Mouse (Mus musculus): Measurements from ENCODE around the gene Cldn2. TPM values are rescaled to one million over a fixed set of nuclear protein-coding genes. Genes with fewer than 3 reads are reported as not detected.

The Cldn2 gene
- polyA plus RNA-seq, 1 experiment = 0.04 TPM

DNA sequence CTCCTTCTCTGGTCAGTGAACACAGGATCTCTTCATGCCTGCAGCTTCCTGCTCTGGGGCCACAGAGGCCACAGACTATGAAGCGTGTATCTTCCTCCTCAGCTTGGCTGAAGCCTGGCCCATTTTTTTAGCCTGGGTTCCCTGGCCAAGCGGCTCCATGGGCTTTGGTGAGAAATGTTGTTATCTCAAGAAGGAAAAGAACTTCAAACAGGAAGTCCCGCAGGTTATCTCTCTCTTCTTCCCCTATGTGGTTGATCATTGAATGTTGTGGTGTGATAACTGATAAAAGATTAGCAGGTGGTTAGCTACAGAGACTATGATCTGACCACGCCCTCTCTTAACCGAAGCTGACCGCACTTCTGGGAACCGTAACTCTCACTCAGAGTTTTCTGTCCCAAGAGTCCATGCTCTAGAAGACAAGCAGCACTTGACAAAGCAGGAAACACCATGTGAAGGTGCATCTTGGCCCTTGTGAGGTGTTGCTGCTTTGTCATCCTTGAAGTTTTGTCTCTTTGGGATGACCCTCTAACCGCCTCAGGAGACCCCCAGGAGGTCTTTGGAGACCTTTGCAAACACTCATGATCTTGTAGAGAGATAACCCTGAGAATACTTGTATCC lies 13.5 kb downstream of the Cldn2 start:
- Histone ChIP-seq H3K4me3 (ENCODE audit: extremely low read depth, insufficient read depth, insufficient read length) (no peak overlapping the region), H3K27me3 (ENCODE audit: control insufficient read depth, insufficient read depth, low read length) (no peaks in the 10 kb centered on the region), H3K4me1 (ENCODE audit: control insufficient read depth, insufficient read depth, insufficient read length) (peaks cover 4% of the 10 kb centered on the region; the same call in 1 of the 2 replicates), H3K36me3 (ENCODE audit: control insufficient read depth, insufficient read depth, low read length) (no peaks in the 10 kb centered on the region), H3K27ac (ENCODE audit: insufficient read depth, low read length) (no peak overlapping the region)
- 44% methylated on average over 8 of the region's 8 CpGs for WGBS
- no peak for TF ChIP-seq POLR2A (IDR thresholded peaks at IDR 0.05; ENCODE audit: low read depth, low read length)
- no peak for TF ChIP-seq CTCF (IDR thresholded peaks at IDR 0.05; ENCODE audit: extremely low read depth, insufficient read depth, insufficient read length, insufficient replicate concordance)
- no peak for DNase-seq (ENCODE audit: low read depth in 1 of 2, low spot score in 2 of 2)

DNA sequence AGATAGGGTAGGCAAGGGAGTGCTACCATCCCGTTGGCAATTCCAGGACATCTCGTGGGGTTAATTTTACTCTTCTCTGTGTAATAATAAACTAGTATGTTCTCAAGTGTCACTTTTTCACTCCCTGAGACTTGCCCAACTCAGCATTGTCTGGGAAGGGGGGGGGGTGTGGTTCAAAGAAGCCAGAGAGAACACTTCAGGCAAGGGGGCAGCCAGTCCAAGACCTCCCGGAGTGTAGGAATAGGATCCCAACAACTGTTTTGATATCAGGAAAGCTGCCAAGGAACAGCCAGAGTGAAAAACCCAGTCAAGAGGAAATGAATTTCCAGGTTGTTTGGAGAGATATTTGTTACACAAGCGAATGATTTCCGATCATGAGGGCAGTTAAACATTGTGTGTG lies 14.6 kb downstream of the Cldn2 start:
- Histone ChIP-seq H3K27me3 (ENCODE audit: control insufficient read depth, insufficient read depth, low read length) (no peaks in the 10 kb centered on the region), H3K27ac (ENCODE audit: insufficient read depth, low read length) (no peak overlapping the region), H3K4me1 (ENCODE audit: control insufficient read depth, insufficient read depth, insufficient read length) (peaks cover 4% of the 10 kb centered on the region; the same call in 1 of the 2 replicates), H3K36me3 (ENCODE audit: control insufficient read depth, insufficient read depth, low read length) (no peaks in the 10 kb centered on the region), H3K4me3 (ENCODE audit: extremely low read depth, insufficient read depth, insufficient read length) (no peak overlapping the region)
- WGBS = 86% methylated on average over 5 of the region's 5 CpGs
- DNase-seq (ENCODE audit: low read depth in 1 of 2, low spot score in 2 of 2) = no peak
- no peak for TF ChIP-seq CTCF (IDR thresholded peaks at IDR 0.05; ENCODE audit: extremely low read depth, insufficient read depth, insufficient read length, insufficient replicate concordance)
- TF ChIP-seq POLR2A (IDR thresholded peaks at IDR 0.05; ENCODE audit: low read depth, low read length) = no peak

DNA sequence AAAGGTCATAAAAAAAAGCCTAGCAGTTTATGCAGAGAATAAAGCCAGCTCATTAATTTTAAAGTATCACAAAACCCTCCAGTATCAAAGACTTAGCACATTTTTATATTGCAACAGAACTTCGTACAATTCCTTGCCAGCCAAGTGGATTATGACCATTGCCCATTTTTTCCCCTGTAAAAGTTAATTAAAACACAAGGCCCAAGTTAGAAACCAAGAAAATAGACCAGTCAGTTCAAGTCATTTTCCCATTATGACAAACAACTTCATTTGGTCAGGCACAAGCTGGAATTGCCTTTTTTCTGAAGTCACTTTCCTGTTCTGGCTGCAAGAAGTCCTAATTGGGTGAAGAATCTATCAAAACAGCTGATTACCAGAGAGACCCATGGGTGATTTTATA lies 24.8 kb downstream of the Cldn2 start:
- Histone ChIP-seq H3K4me1 (ENCODE audit: control insufficient read depth, insufficient read depth, insufficient read length) (no peaks in the 10 kb centered on the region), H3K4me3 (ENCODE audit: extremely low read depth, insufficient read depth, insufficient read length) (no peak overlapping the region), H3K36me3 (ENCODE audit: control insufficient read depth, insufficient read depth, low read length) (no peaks in the 10 kb centered on the region), H3K27me3 (ENCODE audit: control insufficient read depth, insufficient read depth, low read length) (no peaks in the 10 kb centered on the region), H3K27ac (ENCODE audit: insufficient read depth, low read length) (no peak overlapping the region)
- DNase-seq (ENCODE audit: low read depth in 1 of 2, low spot score in 2 of 2) = no peak
- 87% methylated on average over 1 of the region's 1 CpGs for WGBS
- no peak for TF ChIP-seq CTCF (IDR thresholded peaks at IDR 0.05; ENCODE audit: extremely low read depth, insufficient read depth, insufficient read length, insufficient replicate concordance)
- TF ChIP-seq POLR2A (IDR thresholded peaks at IDR 0.05; ENCODE audit: low read depth, low read length) = no peak

DNA sequence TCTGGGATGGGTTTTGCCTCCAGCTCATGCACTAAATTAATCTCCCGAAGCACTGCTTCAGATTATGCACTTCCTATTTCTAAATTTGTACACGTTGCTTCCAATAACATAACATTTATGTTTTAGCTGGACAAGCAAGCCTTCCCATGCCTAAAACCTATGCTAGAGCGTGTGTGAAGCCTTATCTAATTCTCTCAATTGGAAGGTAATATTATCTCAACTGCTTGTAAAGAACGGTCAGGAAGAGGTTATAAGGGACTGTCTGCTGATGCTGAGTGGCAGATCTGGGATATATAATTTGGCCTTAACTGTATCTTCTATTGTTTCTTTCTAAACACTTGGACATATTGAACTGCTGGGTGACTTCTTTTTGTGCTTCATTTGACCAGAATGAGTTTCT lies 26.3 kb downstream of the Cldn2 start:
- WGBS = 81% methylated on average over 4 of the region's 4 CpGs
- no peaks in the 10 kb centered on the region for H3K27me3 ChIP-seq (ENCODE audit: control insufficient read depth, insufficient read depth, low read length)
- H3K4me1 ChIP-seq (ENCODE audit: control insufficient read depth, insufficient read depth, insufficient read length) = no peaks in the 10 kb centered on the region
- no peaks in the 10 kb centered on the region for H3K36me3 ChIP-seq (ENCODE audit: control insufficient read depth, insufficient read depth, low read length)
- H3K27ac ChIP-seq (ENCODE audit: insufficient read depth, low read length) = no peak overlapping the region
- no peak overlapping the region for H3K4me3 ChIP-seq (ENCODE audit: extremely low read depth, insufficient read depth, insufficient read length)
- TF ChIP-seq CTCF (IDR thresholded peaks at IDR 0.05; ENCODE audit: extremely low read depth, insufficient read depth, insufficient read length, insufficient replicate concordance) = no peak
- TF ChIP-seq POLR2A (IDR thresholded peaks at IDR 0.05; ENCODE audit: low read depth, low read length) = no peak
- no peak for DNase-seq (ENCODE audit: low read depth in 1 of 2, low spot score in 2 of 2)

GRCm38 (mm10) chrX:139828363-139829092 lies 27.9 kb downstream of the Cldn2 start:
- 64% methylated on average over 6 of the region's 6 CpGs for WGBS
- H3K4me3 ChIP-seq (ENCODE audit: extremely low read depth, insufficient read depth, insufficient read length) = no peak overlapping the region
- H3K27me3 ChIP-seq (ENCODE audit: control insufficient read depth, insufficient read depth, low read length) = no peaks in the 10 kb centered on the region
- H3K27ac ChIP-seq (ENCODE audit: insufficient read depth, low read length) = no peak overlapping the region
- TF ChIP-seq POLR2A (IDR thresholded peaks at IDR 0.05; ENCODE audit: low read depth, low read length) = no peak
- TF ChIP-seq CTCF (IDR thresholded peaks at IDR 0.05; ENCODE audit: extremely low read depth, insufficient read depth, insufficient read length, insufficient replicate concordance) = no peak
- H3K4me1 ChIP-seq (ENCODE audit: control insufficient read depth, insufficient read depth, insufficient read length) = no peaks in the 10 kb centered on the region
- DNase-seq (ENCODE audit: low read depth in 1 of 2, low spot score in 2 of 2) = no peak
- H3K36me3 ChIP-seq (ENCODE audit: control insufficient read depth, insufficient read depth, low read length) = no peaks in the 10 kb centered on the region

- no peaks in the 10 kb centered on the region for H3K4me1 ChIP-seq (ENCODE audit: control insufficient read depth, insufficient read depth, insufficient read length)
- H3K27ac ChIP-seq (ENCODE audit: insufficient read depth, low read length) = no peak overlapping the region
- peak; percentile 4 to 13 for DNase-seq (ENCODE audit: low read depth in 1 of 2, low spot score in 2 of 2)
- WGBS = 26% methylated on average over 5 of the region's 5 CpGs
- H3K36me3 ChIP-seq (ENCODE audit: control insufficient read depth, insufficient read depth, low read length) = no peaks in the 10 kb centered on the region
- H3K4me3 ChIP-seq (ENCODE audit: extremely low read depth, insufficient read depth, insufficient read length) = no peak overlapping the region
- H3K27me3 ChIP-seq (ENCODE audit: control insufficient read depth, insufficient read depth, low read length) = no peaks in the 10 kb centered on the region
- TF ChIP-seq CTCF (IDR thresholded peaks at IDR 0.05; ENCODE audit: extremely low read depth, insufficient read depth, insufficient read length, insufficient replicate concordance) = peak; percentile 29; the same call in 1 of the 2 replicates
- TF ChIP-seq POLR2A (IDR thresholded peaks at IDR 0.05; ENCODE audit: low read depth, low read length) = no peak
Observed at GRCm38 (mm10) chrX:139832464-139832863, 31.8 kb downstream of the Cldn2 start.

DNA sequence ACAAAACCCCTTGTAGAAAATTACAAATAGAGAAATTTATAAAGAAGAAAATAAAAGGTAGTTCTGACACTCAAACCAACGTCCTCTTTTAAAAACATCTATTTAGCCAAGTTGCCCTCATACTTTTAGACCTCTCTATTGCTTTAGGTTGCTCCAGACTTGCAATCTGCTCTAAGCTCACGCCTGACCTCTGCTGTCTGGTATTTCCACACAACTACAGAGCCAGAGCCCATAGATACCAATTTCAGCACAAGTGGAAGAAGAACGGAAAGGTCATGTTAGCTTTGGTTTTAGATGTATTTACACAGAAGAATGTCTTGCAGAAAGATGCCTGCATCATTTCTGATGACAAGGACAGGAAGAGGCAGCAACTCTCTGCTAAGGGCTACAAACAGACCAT lies 38.4 kb downstream of the Cldn2 start:
- WGBS = 57% methylated on average over 3 of the region's 3 CpGs
- TF ChIP-seq CTCF (IDR thresholded peaks at IDR 0.05; ENCODE audit: extremely low read depth, insufficient read depth, insufficient read length, insufficient replicate concordance) = no peak
- TF ChIP-seq POLR2A (IDR thresholded peaks at IDR 0.05; ENCODE audit: low read depth, low read length) = no peak
- no peak for DNase-seq (ENCODE audit: low read depth in 1 of 2, low spot score in 2 of 2)
- Histone ChIP-seq H3K4me1 (ENCODE audit: control insufficient read depth, insufficient read depth, insufficient read length) (no peaks in the 10 kb centered on the region), H3K4me3 (ENCODE audit: extremely low read depth, insufficient read depth, insufficient read length) (no peak overlapping the region), H3K36me3 (ENCODE audit: control insufficient read depth, insufficient read depth, low read length) (no peaks in the 10 kb centered on the region), H3K27ac (ENCODE audit: insufficient read depth, low read length) (no peak overlapping the region), H3K27me3 (ENCODE audit: control insufficient read depth, insufficient read depth, low read length) (no peaks in the 10 kb centered on the region)
